In genomic region chr14:11776566-11776965, GRCm38 (mm10) we compare ENCODE assay signal across 22 mouse cellular contexts.
DNase-seq lines count a peak whose midpoint lies in the region; ATAC-seq and TF ChIP-seq lines count a peak whose summit lies in the region.
"Had no signal": no experiment of that assay in that cellular context is flagged by ENCODE, and none has a peak within 500 bp of the region (broad histone marks: within the 10 kb centered on the region; RNA-seq: fewer than 3 reads in every experiment).

No protein-coding gene starts in this region.

- no peaks in the 10 kb centered on the region for H3K9me3 ChIP-seq in neural tube, embryonic 11.5 days (ENCODE audit: control insufficient read depth, low read length)
- no peaks in the 10 kb centered on the region for H3K9me3 ChIP-seq in neural tube, embryonic 15.5 days (replicated peaks)

- H3K4me2 ChIP-seq in neural tube, embryonic 11.5 days (ENCODE audit: low read depth), result no peak overlapping the region
- H3K4me2 ChIP-seq in neural tube, embryonic 15.5 days, result no peak overlapping the region

- intact Hi-C loops in gastrocnemius, adult 2 months (cut with DNase I), result no loop called here

- H3K4me3 ChIP-seq in gastrocnemius, adult 2 months, result no peak overlapping the region
- no peak overlapping the region for H3K4me3 ChIP-seq in neural tube, embryonic 11.5 days (ENCODE audit: low read depth, low read length)
- no peak overlapping the region for H3K4me3 ChIP-seq in neural tube, embryonic 15.5 days (replicated peaks)

- DNase-seq in gastrocnemius, adult 2 months, result no peak
- DNase-seq in gastrocnemius, postnatal 25 days, result no peak
- peak; percentile 3 for DNase-seq in neural tube, embryonic 11.5 days (ENCODE audit: low spot score)
- peak; percentile 69 for DNase-seq in fat pad, adult 2 months (ENCODE audit: extremely low read depth, low read depth, low spot score)
- DNase-seq in gonadal fat pad, adult 2 months (ENCODE audit: low read depth), result peak; percentile 61
- no peak for DNase-seq in kidney, postnatal 36 days
- DNase-seq: adrenal gland, adult 2 months; adrenal gland, adult 8-10 months; adrenal gland, postnatal 10 days; adrenal gland, postnatal 14 days; adrenal gland, postnatal 25 days; adrenal gland, postnatal 36 days; B cell, adult 2 months; cerebellum, adult 11 months; cerebellum, adult 11-12 months had no signal

- H3K9ac ChIP-seq in neural tube, embryonic 11.5 days (ENCODE audit: low read length), result no peak overlapping the region
- no peak overlapping the region for H3K9ac ChIP-seq in neural tube, embryonic 15.5 days (replicated peaks)

- H3K4me1 ChIP-seq in neural tube, embryonic 11.5 days (ENCODE audit: control insufficient read depth, insufficient read depth, low read length), result peaks cover 10% of the 10 kb centered on the region; the same call in 1 of the 2 replicates
- peaks cover 19% of the 10 kb centered on the region for H3K4me1 ChIP-seq in neural tube, embryonic 15.5 days

- peak overlapping the region; percentile 92; the same call in 1 of the 2 replicates for H3K27ac ChIP-seq in gastrocnemius, adult 2 months
- H3K27ac ChIP-seq in neural tube, embryonic 11.5 days (ENCODE audit: low read depth, low read length), result no peak overlapping the region
- no peak overlapping the region for H3K27ac ChIP-seq in neural tube, embryonic 15.5 days (replicated peaks)

- no peak for ATAC-seq in neural tube, embryonic 11.5 days (ENCODE audit: insufficient read depth, low FRiP score, low TSS enrichment)
- ATAC-seq in neural tube, embryonic 15.5 days (ENCODE audit: low FRiP score), result no peak
- no peak for ATAC-seq in granulocyte monocyte progenitor cell, adult 5-6 weeks (replicated peaks; ENCODE audit: poor library complexity, severe bottlenecking)
- ATAC-seq: activated CD4-positive, CD25-positive, alpha-beta regulatory T cell, adult 4 months; CD4-positive, CD25-positive, alpha-beta regulatory T cell, adult 4 months; Patski had no signal

- no peaks in the 10 kb centered on the region for H3K27me3 ChIP-seq in neural tube, embryonic 11.5 days (ENCODE audit: control insufficient read depth, insufficient read depth, low read length)
- no peaks in the 10 kb centered on the region for H3K27me3 ChIP-seq in neural tube, embryonic 15.5 days (replicated peaks)
- H3K27me3 ChIP-seq: CH12.LX, Patski had no signal

- H3K36me3 ChIP-seq in neural tube, embryonic 11.5 days (ENCODE audit: control insufficient read depth, insufficient read depth, low read length), result no peaks in the 10 kb centered on the region
- no peaks in the 10 kb centered on the region for H3K36me3 ChIP-seq in neural tube, embryonic 15.5 days
- H3K36me3 ChIP-seq: G1E had no signal

- no peak for TF ChIP-seq CTCF in gastrocnemius, adult 2 months (IDR thresholded peaks at IDR 0.05)

- WGBS in neural tube, embryonic 11.5 days, result 86% methylated on average over 6 of the region's 6 CpGs
- WGBS in neural tube, embryonic 15.5 days, result 62% methylated on average over 6 of the region's 6 CpGs

Comparison
In these comparisons a context has a peak if more than half of its experiments do, and no peak if none do; other contexts are left out.
1. DNase-seq: peak in neural tube, embryonic 11.5 days (single experiment), fat pad, adult 2 months (single experiment) and gonadal fat pad, adult 2 months (single experiment); none in gastrocnemius, adult 2 months (single experiment), gastrocnemius, postnatal 25 days (single experiment) and kidney, postnatal 36 days (0 of 2).